Mouse (Mus musculus) liver, adult 2 months (tissue): ENCODE measurements around the gene Pde9a. TPM values are rescaled to one million over a fixed set of nuclear protein-coding genes. Genes with fewer than 3 reads are reported as not detected.
A peak's percentile ranks its signal among the peaks of the same experiment; 100 is the strongest.
"Not testable (repeated sequence)": the region's sequence is repeated elsewhere in the genome, so short reads cannot be mapped to it uniquely, and the experiment has no call there.

Source experiments
- DNase-seq: peaks from one replicate; pipeline ENCODE4 v3.0.0-alpha.2; 2011; ENCODE audit warnings: low read depth, low spot score; ENCODE audit errors: extremely low read depth
- H3K27ac ChIP-seq: fragments of 200-500 bp; replicated peaks from 2 replicates; pipeline ENCODE4 v1.5.1; 2012; ENCODE audit warnings: low read depth, mild to moderate bottlenecking, control low read depth, inconsistent platforms, low read length; ENCODE audit not compliant: insufficient read depth
- H3K27me3 ChIP-seq: fragments of 200-500 bp; 2 replicates; pipeline ENCODE4 v1.6.1; 2012; ENCODE audit warnings: mild to moderate bottlenecking, moderate library complexity, low read length, inconsistent platforms; ENCODE audit not compliant: control insufficient read depth, insufficient read depth
- H3K36me3 ChIP-seq: fragments of 200-500 bp; 2 replicates; pipeline ENCODE4 v1.6.1; 2012; ENCODE audit warnings: low read length, inconsistent platforms; ENCODE audit not compliant: control insufficient read depth, insufficient read depth
- H3K4me1 ChIP-seq: fragments of 200-500 bp; 2 replicates; pipeline ENCODE4 v1.6.1; 2011; ENCODE audit warnings: low read length; ENCODE audit not compliant: control insufficient read depth, insufficient read depth
- H3K4me3 ChIP-seq: fragments of 200-500 bp; 2 replicates; pipeline ENCODE4 v1.5.1; 2011; ENCODE audit warnings: low read depth, mild to moderate bottlenecking, control low read depth, low read length, moderate library complexity; ENCODE audit not compliant: insufficient read depth
- H3K79me2 ChIP-seq: fragments of 200-500 bp; 2 replicates; pipeline ENCODE4 v1.6.1; 2012; ENCODE audit warnings: inconsistent platforms, mild to moderate bottlenecking, low read length, moderate library complexity; ENCODE audit not compliant: control insufficient read depth, insufficient read depth
- H3K9ac ChIP-seq: fragments of 200-500 bp; 2 replicates; pipeline ENCODE4 v1.6.1; 2012; ENCODE audit warnings: low read depth, mild to moderate bottlenecking, control low read depth, inconsistent platforms, low read length
- CTCF ChIP-seq: fragments of 200-500 bp; IDR thresholded peaks from 2 replicates; pipeline ENCODE4 v1.5.1; 2011; ENCODE audit warnings: low read depth, low read length, control low read depth
- POLR2A ChIP-seq: fragments of 200-500 bp; IDR thresholded peaks from 2 replicates; pipeline ENCODE4 v1.6.1; 2011; ENCODE audit warnings: low read length, control low read depth; ENCODE audit not compliant: insufficient read depth; ENCODE audit errors: extremely low read depth
- WGBS: fragments of 180-500 bp; shearing (Covaris S2); methylation state at CpG from one replicate; pipeline ENCODE4 v1.1.7; 2018; 5-methylcytosine and 5-hydroxymethylcytosine counted together
- polyA plus RNA-seq: library from polyadenylated mRNA; depleted of rRNA; stranded (reverse); fragments of >200 nt; gene quantifications from 2 replicates; pipeline ENCODE4 v1.2.3, GENCODE M21; 2012
- total RNA-seq: library from RNA; depleted of rRNA; stranded (reverse); fragments of >200 nt; gene quantifications from 2 replicates; pipeline ENCODE4 v1.2.3, GENCODE M21; 2014

Pde9a gene
- total and polyA plus RNA-seq, 2 experiments = 9.1 to 66.9 TPM

DNA sequence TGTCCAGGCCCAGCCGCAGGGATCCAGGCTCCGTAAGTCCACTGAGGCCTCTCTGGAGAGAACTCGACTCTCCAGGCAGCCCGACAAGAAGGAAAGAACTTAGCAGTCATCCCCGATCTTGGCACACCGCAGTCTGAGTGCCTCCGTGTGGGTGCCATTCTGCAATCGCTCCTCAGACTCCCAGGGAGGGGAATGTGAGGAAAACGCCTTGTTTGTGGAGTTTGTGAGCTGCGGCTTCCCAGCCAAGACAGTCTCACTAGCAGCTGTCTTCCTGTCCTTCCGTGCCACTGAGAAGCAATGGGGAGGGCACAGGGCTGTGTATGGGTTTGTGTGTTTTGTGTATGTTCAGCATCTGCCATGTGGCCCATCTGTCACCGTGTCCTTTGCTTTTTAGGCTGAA lies 36.6 kb upstream of the Pde9a start:
- WGBS = 92% methylated on average over 12 of the region's 12 CpGs
- no peaks in the 10 kb centered on the region for H3K27me3 ChIP-seq
- TF ChIP-seq CTCF (no peak), POLR2A (no peak)

GRCm38 (mm10) chr17:31351984-31352383 lies 34.0 kb upstream of the Pde9a start:
- TF ChIP-seq CTCF (no peak), POLR2A (no peak)
- Histone ChIP-seq H3K79me2 (no peaks in the 10 kb centered on the region), H3K27me3 (no peaks in the 10 kb centered on the region), H3K4me3 (no peak overlapping the region), H3K9ac (no peak overlapping the region), H3K27ac (no peak overlapping the region), H3K36me3 (no peaks in the 10 kb centered on the region), H3K4me1 (no peaks in the 10 kb centered on the region)
- 92% methylated on average over 8 of the region's 8 CpGs for WGBS
- no peak for DNase-seq

More for the DNA sequence above, 36.6 kb upstream of the Pde9a start:
- Histone ChIP-seq H3K9ac (no peak overlapping the region), H3K36me3 (no peaks in the 10 kb centered on the region), H3K79me2 (no peaks in the 10 kb centered on the region), H3K4me1 (no peaks in the 10 kb centered on the region), H3K4me3 (no peak overlapping the region), H3K27ac (no peak overlapping the region)
- DNase-seq = no peak

DNA sequence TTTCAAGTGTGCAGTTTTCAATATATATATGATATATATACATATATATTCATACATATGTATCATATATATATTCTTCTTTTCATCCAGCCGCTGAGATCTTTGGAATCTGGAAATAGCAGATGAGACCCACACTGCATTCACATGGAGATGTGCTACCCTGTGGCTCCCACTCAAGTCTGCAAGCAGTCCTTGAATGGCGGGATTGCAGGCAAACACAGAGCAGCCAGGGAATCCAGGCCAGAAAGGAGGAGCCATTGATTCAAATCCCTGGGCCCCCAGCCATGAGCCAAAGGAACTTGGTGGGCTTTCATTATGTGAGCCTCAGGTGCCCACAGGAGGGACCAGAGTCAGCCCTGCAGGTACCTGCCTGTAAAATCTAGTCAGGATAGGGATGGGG lies 32.8 kb upstream of the Pde9a start:
- H3K79me2 ChIP-seq = no peaks in the 10 kb centered on the region
- no peak for TF ChIP-seq POLR2A
- no peak overlapping the region for H3K27ac ChIP-seq
- H3K27me3 ChIP-seq = no peaks in the 10 kb centered on the region
- no peaks in the 10 kb centered on the region for H3K4me1 ChIP-seq
- no peak overlapping the region for H3K9ac ChIP-seq
- 78% methylated on average over 2 of the region's 2 CpGs for WGBS
- no peak for DNase-seq
- H3K36me3 ChIP-seq = no peaks in the 10 kb centered on the region
- H3K4me3 ChIP-seq = no peak overlapping the region

DNA sequence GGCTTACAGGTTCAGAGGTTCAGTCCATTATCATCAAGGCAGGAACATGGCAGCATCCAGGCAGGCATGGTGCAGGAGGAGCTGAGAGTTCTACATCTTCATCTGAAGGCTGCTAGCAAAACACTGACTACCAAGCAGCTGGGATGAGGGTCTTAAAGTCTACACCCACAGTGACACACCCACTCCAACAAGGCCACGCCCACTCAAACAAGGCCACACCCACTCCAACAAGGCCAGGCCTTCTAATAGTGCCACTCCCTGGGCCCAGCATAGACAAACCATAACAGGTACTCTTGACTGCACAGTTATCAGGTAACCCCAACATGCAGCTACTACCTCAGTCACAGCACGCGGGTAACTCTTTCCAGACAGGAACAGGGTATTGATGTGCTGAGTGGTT lies 31.3 kb upstream of the Pde9a start:
- not testable (repeated sequence) for H3K4me3 ChIP-seq, H3K27ac ChIP-seq, H3K4me1 ChIP-seq, H3K27me3 ChIP-seq, H3K9ac ChIP-seq, DNase-seq, H3K79me2 ChIP-seq, H3K36me3 ChIP-seq
- 83% methylated on average over 3 of the region's 3 CpGs for WGBS

- H3K36me3 ChIP-seq = no peaks in the 10 kb centered on the region
- H3K9ac ChIP-seq = no peak overlapping the region
- no peak overlapping the region for H3K27ac ChIP-seq
- TF ChIP-seq POLR2A (no peak), CTCF (no peak)
- H3K4me3 ChIP-seq = no peak overlapping the region
- peak; percentile 13 for DNase-seq
- H3K79me2 ChIP-seq = no peaks in the 10 kb centered on the region
- no peaks in the 10 kb centered on the region for H3K4me1 ChIP-seq
- 51% methylated on average over 8 of the region's 8 CpGs for WGBS
- H3K27me3 ChIP-seq = no peaks in the 10 kb centered on the region
These were observed 30.1 kb upstream of the Pde9a start for GRCm38 (mm10) chr17:31355792-31356502.

DNA sequence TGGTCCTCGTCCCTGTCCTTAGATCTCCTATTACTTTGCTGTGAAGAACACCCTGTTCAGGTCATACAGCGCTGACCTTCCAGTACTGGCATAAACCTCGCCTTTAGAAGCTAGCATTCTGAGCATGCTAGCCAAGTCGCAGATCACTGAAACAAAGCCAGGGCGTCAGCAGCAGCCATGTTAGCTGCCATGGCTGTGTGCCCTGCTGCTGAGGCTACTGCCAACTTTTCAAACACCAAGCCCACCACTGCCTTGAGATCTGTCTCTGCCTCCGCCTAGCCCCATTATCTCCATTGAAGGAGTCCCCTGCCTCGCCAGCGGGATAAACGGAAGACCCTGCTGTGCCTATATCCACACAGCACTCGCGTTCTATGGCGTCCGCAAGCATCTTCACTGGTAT lies 25.4 kb upstream of the Pde9a start:
- Histone ChIP-seq H3K9ac (no peak overlapping the region), H3K4me3 (no peak overlapping the region), H3K27me3 (no peaks in the 10 kb centered on the region), H3K79me2 (no peaks in the 10 kb centered on the region), H3K36me3 (no peaks in the 10 kb centered on the region), H3K4me1 (no peaks in the 10 kb centered on the region), H3K27ac (no peak overlapping the region)
- TF ChIP-seq POLR2A (no peak), CTCF (no peak)
- no peak for DNase-seq
- WGBS = 92% methylated on average over 13 of the region's 13 CpGs
